Mouse (Mus musculus) MEL (cell line): ENCODE measurements at regions not wholly inside any gene's neighbourhood (a gene's known extent, or its start where the extent isn't known, plus 50 kb on each side); places are given as distances from the start of the nearest gene placed in this dataset.
A peak's percentile ranks its signal among the peaks of the same experiment; 100 is the strongest.

Experiments
- DNase-seq: peaks from one replicate; pipeline ENCODE4 v3.0.0; 2011; ENCODE audit warnings: low read depth, low spot score
- H3K27ac ChIP-seq: 2 replicates; pipeline ENCODE4 v1.5.1; 2012; ENCODE audit warnings: low read depth, mild to moderate bottlenecking, control low read depth, low read length, moderate library complexity; ENCODE audit not compliant: control insufficient read depth
- H3K27me3 ChIP-seq, 2 experiments: fragments of 150-350 bp in 1 of 2; sonication (generic) in 1 of 2; 2 replicates each; pipeline ENCODE4 v1.6.1; 2012; ENCODE audit warnings: low read length in 2 of 2, mild to moderate bottlenecking in 2 of 2, improper control_type of control experiment in 1 of 2, moderate library complexity in 1 of 2; ENCODE audit not compliant: insufficient read depth in 2 of 2, control insufficient read depth in 1 of 2
- H3K36me3 ChIP-seq, 2 experiments: 2 replicates each; pipeline ENCODE4 v1.6.1; 2012 to 2014; ENCODE audit warnings: low read length in 2 of 2, improper control_type of control experiment in 1 of 2, inconsistent platforms in 1 of 2, mild to moderate bottlenecking in 1 of 2; ENCODE audit not compliant: insufficient read depth in 2 of 2, control insufficient read depth in 1 of 2
- H3K4me1 ChIP-seq, 2 experiments: fragments of 150-350 bp in 1 of 2; sonication (generic) in 1 of 2; 2 replicates each; pipeline ENCODE4 v1.6.1; 2012; ENCODE audit warnings: low read length in 2 of 2, improper control_type of control experiment in 1 of 2, mild to moderate bottlenecking in 1 of 2; ENCODE audit not compliant: insufficient read depth in 2 of 2, control insufficient read depth in 1 of 2
- H3K4me3 ChIP-seq, 2 experiments: fragments of 150-350 bp in 1 of 2; sonication (generic) in 1 of 2; 2 replicates each; pipeline ENCODE4 v1.5.1; 2012; ENCODE audit warnings: low read depth in 2 of 2, low read length in 2 of 2, mild to moderate bottlenecking in 2 of 2, moderate library complexity in 2 of 2, control low read depth in 1 of 2, improper control_type of control experiment in 1 of 2; ENCODE audit not compliant: control insufficient read depth in 1 of 2, insufficient read depth in 1 of 2
- H3K79me2 ChIP-seq: 2 replicates; pipeline ENCODE4 v1.6.1; 2012; ENCODE audit warnings: mild to moderate bottlenecking, low read length, moderate library complexity; ENCODE audit not compliant: control insufficient read depth, poor library complexity, insufficient read depth
- H3K9ac ChIP-seq: 2 replicates; pipeline ENCODE4 v1.6.1; 2012; ENCODE audit warnings: low read depth, mild to moderate bottlenecking, control low read depth, low read length, moderate library complexity; ENCODE audit not compliant: control insufficient read depth, poor library complexity, severe bottlenecking
- H3K9me3 ChIP-seq: fragments of 150-350 bp; sonication (generic); replicated peaks from 2 replicates; pipeline ENCODE4 v1.6.1; 2012; ENCODE audit warnings: mild to moderate bottlenecking, low read length, improper control_type of control experiment, moderate library complexity; ENCODE audit not compliant: insufficient read depth
- BHLHE40 ChIP-seq: IDR thresholded peaks from 2 replicates; pipeline ENCODE4 v1.6.1; 2012; ENCODE audit warnings: low read depth, mild to moderate bottlenecking, inconsistent platforms, low read length, improper control_type of control experiment, borderline replicate concordance
- CTCF ChIP-seq, 3 experiments: IDR thresholded peaks in 2 of 3; conservative IDR thresholded peaks in 1 of 3; 2 replicates each; pipeline ENCODE4 v1.5.1; 2011 to 2012; ENCODE audit warnings: low read length in 3 of 3, low read depth in 2 of 3, mild to moderate bottlenecking in 2 of 3, improper control_type of control experiment in 1 of 3, inconsistent platforms in 1 of 3, mixed read lengths in 1 of 3, moderate library complexity in 1 of 3; ENCODE audit not compliant: control insufficient read depth in 1 of 3, insufficient read depth in 1 of 3, poor library complexity in 1 of 3, severe bottlenecking in 1 of 3
- E2F4 ChIP-seq: IDR thresholded peaks from 2 replicates; pipeline ENCODE4 v1.6.1; 2011; ENCODE audit warnings: low read depth, low read length, improper control_type of control experiment, borderline replicate concordance
- ELF1 ChIP-seq: IDR thresholded peaks from 2 replicates; pipeline ENCODE4 v1.6.1; 2014; ENCODE audit warnings: low read depth, mild to moderate bottlenecking, inconsistent platforms, low read length, improper control_type of control experiment, moderate library complexity
- EP300 ChIP-seq, 2 experiments: IDR thresholded peaks; 2 replicates each; pipeline ENCODE4 v1.6.1; 2011; ENCODE audit warnings: improper control_type of control experiment in 2 of 2, low read length in 2 of 2, low read depth in 1 of 2, mild to moderate bottlenecking in 1 of 2
- GABPA ChIP-seq: IDR thresholded peaks from 2 replicates; pipeline ENCODE4 v1.6.1; 2012; ENCODE audit warnings: low read depth, mild to moderate bottlenecking, inconsistent platforms, low read length, improper control_type of control experiment, moderate library complexity
- GATA1 ChIP-seq: IDR thresholded peaks from 2 replicates; pipeline ENCODE4 v1.6.1; 2011; ENCODE audit warnings: low read depth, low read length, improper control_type of control experiment
- HCFC1 ChIP-seq: IDR thresholded peaks from 2 replicates; pipeline ENCODE4 v1.6.1; 2012; ENCODE audit warnings: low read depth, mild to moderate bottlenecking, inconsistent platforms, low read length, improper control_type of control experiment, moderate library complexity
- MXI1 ChIP-seq: IDR thresholded peaks from 2 replicates; pipeline ENCODE4 v1.6.1; 2011; ENCODE audit warnings: mild to moderate bottlenecking, low read depth, low read length, improper control_type of control experiment
- MYB ChIP-seq: IDR thresholded peaks from 2 replicates; pipeline ENCODE4 v1.6.1; 2011; ENCODE audit warnings: mild to moderate bottlenecking, low read depth, low read length, improper control_type of control experiment
- MYC ChIP-seq: IDR thresholded peaks from 2 replicates; pipeline ENCODE4 v1.6.1; 2011; ENCODE audit warnings: low read depth, mild to moderate bottlenecking, low read length, improper control_type of control experiment, moderate library complexity
- NELFE ChIP-seq: IDR thresholded peaks from 2 replicates; pipeline ENCODE4 v1.6.1; 2011; ENCODE audit warnings: low read depth, low read length, improper control_type of control experiment
- POLR2A ChIP-seq, 2 experiments: IDR thresholded peaks; 2 replicates each; pipeline ENCODE4 v1.6.1; 2011 to 2012; ENCODE audit warnings: low read length in 2 of 2, mild to moderate bottlenecking in 2 of 2, control low read depth in 1 of 2, improper control_type of control experiment in 1 of 2, low read depth in 1 of 2, moderate library complexity in 1 of 2; ENCODE audit not compliant: control insufficient read depth in 1 of 2, insufficient read depth in 1 of 2, poor library complexity in 1 of 2
- POLR2AphosphoS5 ChIP-seq: IDR thresholded peaks from 2 replicates; pipeline ENCODE4 v1.6.1; 2012; ENCODE audit warnings: low read depth, borderline replicate concordance, mild to moderate bottlenecking, inconsistent platforms, low read length, moderate library complexity, mixed read lengths
- RAD21 ChIP-seq: IDR thresholded peaks from 2 replicates; pipeline ENCODE4 v1.6.1; 2011; ENCODE audit warnings: mild to moderate bottlenecking, low read depth, low read length, improper control_type of control experiment
- RCOR1 ChIP-seq: IDR thresholded peaks from 2 replicates; pipeline ENCODE4 v1.6.1; 2012; ENCODE audit warnings: low read depth, mild to moderate bottlenecking, inconsistent platforms, low read length, improper control_type of control experiment
- SIN3A ChIP-seq: IDR thresholded peaks from 2 replicates; pipeline ENCODE4 v1.6.1; 2012; ENCODE audit warnings: low read length, improper control_type of control experiment, inconsistent platforms
- SMC3 ChIP-seq: IDR thresholded peaks from 2 replicates; pipeline ENCODE4 v1.6.1; 2011; ENCODE audit warnings: low read depth, low read length, improper control_type of control experiment
- TBP ChIP-seq: IDR thresholded peaks from 2 replicates; pipeline ENCODE4 v1.8.0; 2011; ENCODE audit warnings: low read depth, low read length, improper control_type of control experiment
- TCF12 ChIP-seq: IDR thresholded peaks from 2 replicates; pipeline ENCODE4 v1.6.1; 2014; ENCODE audit warnings: low read depth, mild to moderate bottlenecking, inconsistent platforms, low read length, improper control_type of control experiment, moderate library complexity
- USF1 ChIP-seq: IDR thresholded peaks from 2 replicates; pipeline ENCODE4 v1.6.1; 2014; ENCODE audit warnings: low read depth, mild to moderate bottlenecking, inconsistent platforms, low read length, improper control_type of control experiment, moderate library complexity
- USF2 ChIP-seq, 2 experiments: IDR thresholded peaks; 2 replicates each; pipeline ENCODE4 v1.6.1; 2011 to 2012; ENCODE audit warnings: improper control_type of control experiment in 2 of 2, low read length in 2 of 2, borderline replicate concordance in 1 of 2, inconsistent platforms in 1 of 2, low read depth in 1 of 2, mild to moderate bottlenecking in 1 of 2; ENCODE audit not compliant: insufficient read depth in 1 of 2
- ZC3H11A ChIP-seq: IDR thresholded peaks from 2 replicates; pipeline ENCODE4 v1.6.1; 2012; ENCODE audit warnings: low read depth, mild to moderate bottlenecking, inconsistent platforms, low read length, improper control_type of control experiment
- ZMIZ1 ChIP-seq: IDR thresholded peaks from 2 replicates; pipeline ENCODE4 v1.6.1; 2012; ENCODE audit warnings: low read depth, mild to moderate bottlenecking, inconsistent platforms, low read length, improper control_type of control experiment, moderate library complexity
- ZNF384 ChIP-seq: IDR thresholded peaks from 2 replicates; pipeline ENCODE4 v1.6.1; 2012; ENCODE audit warnings: low read depth, mild to moderate bottlenecking, inconsistent platforms, low read length, improper control_type of control experiment

DNA sequence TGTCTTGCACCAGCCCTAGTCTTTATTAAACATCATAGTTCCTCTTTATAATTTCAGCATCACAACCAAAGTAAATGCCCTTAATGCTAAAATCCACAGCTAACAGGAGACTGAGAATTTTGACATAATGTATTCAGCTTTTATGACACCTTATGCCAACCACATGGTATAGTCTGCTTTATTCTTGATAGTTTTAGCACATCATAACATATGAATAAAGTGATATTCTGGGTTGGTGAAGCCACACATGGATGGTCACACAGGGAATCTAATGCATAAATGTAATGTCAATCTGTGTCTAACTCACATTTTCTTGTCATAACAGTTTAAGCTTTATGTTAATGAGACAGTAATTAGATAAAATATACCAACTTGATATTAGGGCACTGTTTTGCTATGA is 328.9 kb downstream of the Gm16223 start (continued):
- no peak for TF ChIP-seq TCF12

DNA sequence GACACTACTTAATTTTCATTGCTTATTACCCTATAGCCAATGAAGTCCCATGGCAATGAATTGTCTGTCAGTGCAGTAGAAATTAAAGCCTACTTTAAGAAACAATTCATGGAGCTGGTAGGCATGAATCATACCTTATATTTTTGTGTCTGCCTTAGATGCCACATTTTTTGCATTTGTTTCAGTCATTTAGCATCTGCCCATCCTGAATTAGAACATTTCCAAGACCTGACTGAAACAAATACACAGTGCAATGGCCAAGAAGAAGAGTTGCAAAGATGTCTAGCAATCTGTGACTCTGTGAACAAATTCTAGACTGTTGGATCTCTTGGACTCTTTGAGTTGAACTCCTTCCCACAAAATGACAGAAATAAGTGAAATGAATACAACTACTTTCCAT is 342.2 kb downstream of the Gm16223 start:
- Histone ChIP-seq H3K27me3 (no peaks in the 10 kb centered on the region), H3K36me3 (no peaks in the 10 kb centered on the region), H3K9me3 (no peaks in the 10 kb centered on the region), H3K9ac (no peak overlapping the region), H3K79me2 (no peaks in the 10 kb centered on the region)
- DNase-seq: no peak
- TF ChIP-seq MYB (no peak), SMC3 (no peak)
- TF ChIP-seq, all 39 proteins: peak for 0
- Histone ChIP-seq H3K4me3 (no peak overlapping the region), H3K4me1 (no peaks in the 10 kb centered on the region), H3K27ac (no peak overlapping the region)

DNA sequence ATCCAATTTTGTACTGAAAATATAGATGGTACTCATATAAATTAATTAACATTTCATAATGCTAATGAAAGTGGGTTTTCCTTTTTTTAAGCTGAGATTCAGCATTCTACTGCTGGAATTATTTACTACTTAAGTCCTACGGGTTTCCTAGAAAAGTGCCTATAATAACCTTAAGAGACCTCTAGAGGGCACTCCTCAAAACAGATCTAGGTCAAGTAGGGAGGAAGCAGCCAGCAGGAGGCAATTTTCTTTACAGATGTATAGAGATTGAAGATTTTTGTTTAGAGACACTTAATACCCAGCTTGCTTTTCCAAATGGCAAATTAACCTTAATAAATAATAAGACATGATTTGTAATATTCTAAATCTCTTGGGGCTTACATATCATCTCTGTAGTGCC is 344.5 kb downstream of the Gm16223 start:
- Histone ChIP-seq H3K4me3 (no peak overlapping the region), H3K9me3 (no peaks in the 10 kb centered on the region), H3K27ac (no peak overlapping the region), H3K79me2 (no peaks in the 10 kb centered on the region), H3K4me1 (no peaks in the 10 kb centered on the region), H3K27me3 (no peaks in the 10 kb centered on the region; a peak in 1 of 4 replicates), H3K9ac (no peak overlapping the region), H3K36me3 (no peaks in the 10 kb centered on the region)
- DNase-seq: peak; percentile 51
- TF ChIP-seq RAD21 (peak; percentile 61), BHLHE40 (no peak), GABPA (no peak), NELFE (no peak), USF1 (no peak), E2F4 (no peak), GATA1 (no peak), SIN3A (no peak), POLR2AphosphoS5 (no peak), ZMIZ1 (no peak), POLR2A (IDR thresholded peaks at IDR 0.05; ENCODE audit: control insufficient read depth in 1 of 2, insufficient read depth in 1 of 2, low read depth in 1 of 2, low read length in 2 of 2, poor library complexity in 1 of 2) (no peak), ZC3H11A (peak; percentile 64), MYC (no peak), ZNF384 (no peak), USF2 (IDR thresholded peaks at IDR 0.05; ENCODE audit: borderline replicate concordance in 1 of 2, insufficient read depth in 1 of 2, low read depth in 1 of 2, low read length in 2 of 2) (no peak), ELF1 (no peak), CTCF (IDR thresholded peaks at IDR 0.05 in 2 of 3, conservative IDR thresholded peaks at IDR 0.05 in 1 of 3; ENCODE audit: control insufficient read depth in 1 of 3, insufficient read depth in 1 of 3, low read depth in 2 of 3, low read length in 3 of 3, poor library complexity in 1 of 3, severe bottlenecking in 1 of 3) (peak in 2 of 3 experiments; percentile 28 to 76; a peak in 3 of 6 replicates), RCOR1 (no peak), EP300 (IDR thresholded peaks at IDR 0.05; ENCODE audit: low read depth in 1 of 2, low read length in 2 of 2) (no peak), TBP (no peak), MXI1 (no peak), SMC3 (peak; percentile 81), HCFC1 (no peak)
